Mouse (Mus musculus): ENCODE measurements around the gene Ccl24. TPM values are rescaled to one million over a fixed set of nuclear protein-coding genes. Genes with fewer than 3 reads are reported as not detected.

Gene Ccl24
- polyA plus RNA-seq, 1 experiment from 2014 or later: 1.3 TPM

DNA sequence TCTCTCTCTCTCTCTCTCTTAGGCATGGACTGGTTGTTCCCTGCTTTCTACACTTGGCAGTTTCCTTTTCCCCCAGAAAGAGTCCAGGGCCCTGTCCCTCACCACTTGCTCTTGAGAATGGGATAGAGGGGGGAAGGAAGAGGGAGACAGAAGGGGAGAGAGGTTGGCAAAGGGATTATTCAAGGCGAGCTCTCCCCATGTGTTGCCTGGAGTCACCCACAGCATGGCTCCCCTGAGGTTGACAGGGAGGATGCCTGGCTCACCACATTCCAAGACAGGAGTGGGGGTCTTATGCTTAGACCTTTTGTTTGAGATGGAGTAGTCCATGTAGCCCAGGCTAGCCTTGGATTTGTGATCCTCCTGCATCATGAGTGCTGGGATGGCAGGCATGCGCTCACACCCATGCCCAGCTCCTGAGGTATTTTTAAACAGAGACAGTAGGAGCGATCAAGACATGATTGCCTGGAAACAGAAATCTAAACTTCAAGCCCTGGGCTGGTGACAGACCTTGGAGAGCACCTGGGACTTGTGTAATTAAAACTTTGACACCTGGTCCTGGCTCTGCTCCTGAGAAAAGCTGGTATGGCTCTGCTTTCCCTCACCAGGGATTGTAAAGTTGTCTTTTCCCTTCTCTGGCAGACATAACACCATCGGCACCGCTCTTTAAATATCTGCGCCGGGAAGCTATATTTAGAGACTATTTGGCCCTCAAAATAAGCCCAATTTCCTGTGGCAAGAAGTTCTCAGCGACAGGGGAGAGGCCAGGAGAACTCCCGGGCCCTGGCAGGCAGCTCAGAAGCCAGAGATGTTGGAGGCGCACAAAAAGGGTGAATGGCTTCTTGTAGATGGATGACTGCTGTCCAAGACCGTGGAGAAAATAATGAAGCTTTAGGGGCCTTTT, 47.9 kb downstream of the Ccl24 start:
- Histone ChIP-seq H3K9me3 (ENCODE audit: control insufficient read depth, low read length) (no peaks in the 10 kb centered on the region), H3K36me3 (ENCODE audit: control insufficient read depth, insufficient read depth, low read length) (no peaks in the 10 kb centered on the region), H3K9ac (ENCODE audit: low read length) (no peak overlapping the region), H3K27me3 (ENCODE audit: control insufficient read depth, insufficient read depth, low read length) (no peaks in the 10 kb centered on the region), H3K4me2 (ENCODE audit: low read depth, severe bottlenecking) (no peak overlapping the region), H3K4me3 (ENCODE audit: low read depth, low read length) (no peak overlapping the region), H3K4me1 (ENCODE audit: control insufficient read depth, insufficient read depth, low read length) (no peaks in the 10 kb centered on the region), H3K27ac (replicated peaks; ENCODE audit: low read depth, low read length) (0 out of 2 replicates have a peak overlapping the region, but pooled peaks have one; percentile 21)
- WGBS: 55% methylated on average over 11 of the region's 11 CpGs
- DNase-seq (ENCODE audit: low spot score): no peak
- no peak for ATAC-seq (ENCODE audit: insufficient number of reproducible peaks, low FRiP score, low TSS enrichment, low read depth)

DNA sequence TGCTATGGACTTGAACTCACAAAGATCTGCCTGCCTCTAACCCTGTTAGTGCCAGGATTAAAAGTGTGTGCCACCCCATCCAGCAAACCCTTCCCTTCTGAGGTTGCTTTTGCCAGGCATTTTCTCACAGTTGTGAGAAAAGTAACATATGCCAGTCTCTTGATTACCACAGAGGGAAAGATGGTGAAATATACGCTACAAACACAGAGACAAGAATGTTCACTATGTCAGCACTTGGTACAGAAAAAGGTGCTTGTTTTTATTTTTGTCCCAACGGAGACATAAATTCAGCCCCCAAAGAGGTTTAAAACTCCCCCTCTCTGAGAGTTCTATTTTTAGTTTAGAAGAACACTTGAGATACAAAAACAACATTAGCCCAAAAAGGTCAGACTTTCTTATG, 48.8 kb downstream of the Ccl24 start:
- Histone ChIP-seq H3K27ac (replicated peaks; ENCODE audit: low read depth, low read length) (no peak overlapping the region), H3K9ac (ENCODE audit: low read length) (no peak overlapping the region), H3K36me3 (ENCODE audit: control insufficient read depth, insufficient read depth, low read length) (no peaks in the 10 kb centered on the region), H3K27me3 (ENCODE audit: control insufficient read depth, insufficient read depth, low read length) (no peaks in the 10 kb centered on the region), H3K4me2 (ENCODE audit: low read depth, severe bottlenecking) (no peak overlapping the region), H3K9me3 (ENCODE audit: control insufficient read depth, low read length) (no peaks in the 10 kb centered on the region), H3K4me1 (ENCODE audit: control insufficient read depth, insufficient read depth, low read length) (no peaks in the 10 kb centered on the region), H3K4me3 (ENCODE audit: low read depth, low read length) (no peak overlapping the region)
- DNase-seq (ENCODE audit: low spot score) (no peak), ATAC-seq (ENCODE audit: insufficient number of reproducible peaks, low FRiP score, low TSS enrichment, low read depth) (no peak)
- 90% methylated on average over 2 of the region's 2 CpGs for WGBS

DNA sequence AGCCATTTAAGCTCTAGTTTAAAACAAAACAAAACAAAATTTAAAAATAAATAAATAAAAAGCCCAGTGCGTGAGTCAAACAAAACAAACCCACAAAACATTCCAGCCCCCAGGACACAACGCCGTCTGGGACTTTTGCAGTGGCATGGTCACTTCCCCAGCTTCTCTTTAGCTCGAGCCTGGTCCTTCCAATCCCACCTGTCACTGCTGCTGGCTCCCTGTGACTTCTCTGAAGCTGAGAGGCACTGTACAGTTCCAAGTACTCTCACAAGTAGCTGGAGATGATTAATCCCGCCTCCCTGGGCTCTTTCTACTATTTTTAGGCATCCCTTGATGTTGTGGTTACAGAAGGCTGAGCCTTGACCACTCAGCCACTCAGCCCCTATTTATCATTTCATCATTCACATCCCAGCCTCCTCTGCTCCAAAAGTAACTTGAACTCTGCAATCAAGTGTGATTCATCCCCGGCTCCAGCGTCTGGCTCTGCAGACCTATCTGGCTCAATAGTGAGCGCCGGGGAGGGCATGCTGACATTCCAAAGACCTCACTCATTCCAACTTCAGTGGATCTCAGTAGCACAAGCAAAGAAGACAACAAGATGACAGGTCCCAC, 50.6 kb downstream of the Ccl24 start:
- ATAC-seq (ENCODE audit: insufficient number of reproducible peaks, low FRiP score, low TSS enrichment, low read depth): no peak
- WGBS: 79% methylated on average over 9 of the region's 9 CpGs
- no peaks in the 10 kb centered on the region for H3K36me3 ChIP-seq (ENCODE audit: control insufficient read depth, insufficient read depth, low read length)
- DNase-seq (ENCODE audit: low spot score): no peak
- no peaks in the 10 kb centered on the region for H3K9me3 ChIP-seq (ENCODE audit: control insufficient read depth, low read length)
- H3K4me3 ChIP-seq (ENCODE audit: low read depth, low read length): no peak overlapping the region
- H3K9ac ChIP-seq (ENCODE audit: low read length): no peak overlapping the region
- H3K27me3 ChIP-seq (ENCODE audit: control insufficient read depth, insufficient read depth, low read length): no peaks in the 10 kb centered on the region
- H3K27ac ChIP-seq (replicated peaks; ENCODE audit: low read depth, low read length): no peak overlapping the region
- no peak overlapping the region for H3K4me2 ChIP-seq (ENCODE audit: low read depth, severe bottlenecking)
- H3K4me1 ChIP-seq (ENCODE audit: control insufficient read depth, insufficient read depth, low read length): no peaks in the 10 kb centered on the region

Other genes starting within 250 kb of the Ccl24 start
- gene Fkbp6, start 223.0 kb downstream of the Ccl24 start, polyA plus RNA-seq (2014; fragmentation: Nextera tagmentation; extraction: Ambion mirVana): 0.12 and 0.20 TPM in 2 replicates
- not detected in 2 replicates for gene Trim50, start 219.8 kb downstream of the Ccl24 start, polyA plus RNA-seq (2014; fragmentation: Nextera tagmentation; extraction: Ambion mirVana)
- 31.5 and 36.1 TPM in 2 replicates for gene Nsun5, start 203.1 kb downstream of the Ccl24 start, polyA plus RNA-seq (2014; fragmentation: Nextera tagmentation; extraction: Ambion mirVana)
- 21.4 and 21.8 TPM in 2 replicates for gene Pom121, start 178.5 kb downstream of the Ccl24 start, polyA plus RNA-seq (2014; fragmentation: Nextera tagmentation; extraction: Ambion mirVana)
- gene Hip1, start 27.9 kb downstream of the Ccl24 start, polyA plus RNA-seq (2014; fragmentation: Nextera tagmentation; extraction: Ambion mirVana): 35.2 and 39.4 TPM in 2 replicates
- not detected in 2 replicates for gene Ccl26, start 9.5 kb downstream of the Ccl24 start, polyA plus RNA-seq (2014; fragmentation: Nextera tagmentation; extraction: Ambion mirVana)
- 55.3 and 56.6 TPM in 2 replicates for gene Rhbdd2, start 59.6 kb upstream of the Ccl24 start, polyA plus RNA-seq (2014; fragmentation: Nextera tagmentation; extraction: Ambion mirVana)
- gene Por, start 97.0 kb upstream of the Ccl24 start, polyA plus RNA-seq (2014; fragmentation: Nextera tagmentation; extraction: Ambion mirVana): 111 and 121 TPM in 2 replicates
- gene Tmem120a, start 171.4 kb upstream of the Ccl24 start, polyA plus RNA-seq (2014; fragmentation: Nextera tagmentation; extraction: Ambion mirVana): 43.6 and 49.5 TPM in 2 replicates
- gene Styxl1, start 205.3 kb upstream of the Ccl24 start, polyA plus RNA-seq (2014; fragmentation: Nextera tagmentation; extraction: Ambion mirVana): 0.40 TPM in 1 of 2 replicates, not detected in the other
- gene Mdh2, start 205.4 kb upstream of the Ccl24 start, polyA plus RNA-seq (2014; fragmentation: Nextera tagmentation; extraction: Ambion mirVana): 550 and 569 TPM in 2 replicates
- not detected in 2 replicates for gene Srrm3, start 233.8 kb upstream of the Ccl24 start, polyA plus RNA-seq (2014; fragmentation: Nextera tagmentation; extraction: Ambion mirVana)

All from limb, embryonic 11.5 days (tissue).